Mouse (Mus musculus) layer of hippocampus, adult 8-10 months (tissue): ENCODE data around the gene Pip4k2c. TPM values are rescaled to one million over a fixed set of nuclear protein-coding genes. Genes with fewer than 3 reads are reported as not detected.
"Not testable (repeated sequence)": the region's sequence is repeated elsewhere in the genome, so short reads cannot be mapped to it uniquely, and the experiment has no call there.

ENCODE experiments used
- DNase-seq, 2 experiments: peaks; one replicate each; pipeline ENCODE4 v3.0.0; 2022; ENCODE audit warnings: low spot score in 2 of 2
- total RNA-seq, 4 experiments: library from RNA; stranded (reverse); gene quantifications; 2 replicates each; pipeline ENCODE4 v1.2.4; 2022

The Pip4k2c gene
- total RNA-seq, 4 experiments from 2014 or later, result 95.0 to 107 (median 98.9) TPM

- DNase-seq, result no peak
Measured at GRCm38 (mm10) chr10:127209928-127210570, 1.3 kb downstream of the Pip4k2c start.

- DNase-seq, result no peak
Measured at GRCm38 (mm10) chr10:127208921-127209320, 2.5 kb downstream of the Pip4k2c start.

- DNase-seq, result no peak
Measured at GRCm38 (mm10) chr10:127205373-127205772, 6.0 kb downstream of the Pip4k2c start.

GRCm38 (mm10) chr10:127204589-127204988 is 6.8 kb downstream of the Pip4k2c start:
- DNase-seq, result no peak

- no peak for DNase-seq
Measured at GRCm38 (mm10) chr10:127203106-127203505, 8.3 kb downstream of the Pip4k2c start.

- DNase-seq, result no peak
Measured at GRCm38 (mm10) chr10:127200279-127200678, 11.1 kb downstream of the Pip4k2c start.

GRCm38 (mm10) chr10:127199474-127199873 is 11.9 kb downstream of the Pip4k2c start:
- no peak for DNase-seq

- DNase-seq, result no peak
Measured at GRCm38 (mm10) chr10:127199068-127199467, 12.3 kb downstream of the Pip4k2c start.

- DNase-seq, result no peak
Measured at GRCm38 (mm10) chr10:127198492-127198891, 12.9 kb downstream of the Pip4k2c start.

GRCm38 (mm10) chr10:127197505-127198110 is 13.8 kb downstream of the Pip4k2c start:
- DNase-seq, result no peak

GRCm38 (mm10) chr10:127197104-127197503 is 14.3 kb downstream of the Pip4k2c start:
- no peak for DNase-seq

- no peak for DNase-seq
Measured at GRCm38 (mm10) chr10:127196392-127196791, 15.0 kb downstream of the Pip4k2c start.

GRCm38 (mm10) chr10:127195328-127196129 is 15.9 kb downstream of the Pip4k2c start, which contains the start of gene Dtx3:
Dtx3 (minus strand) TSS chr10:127195728.
- DNase-seq, result no peak

GRCm38 (mm10) chr10:127194428-127195327 is 16.7 kb downstream of the Pip4k2c start:
- no peak for DNase-seq

GRCm38 (mm10) chr10:127193011-127193410 is 18.4 kb downstream of the Pip4k2c start:
- DNase-seq, result no peak

- DNase-seq, result not testable (repeated sequence)
Measured at GRCm38 (mm10) chr10:127192057-127192328, 19.4 kb downstream of the Pip4k2c start.

GRCm38 (mm10) chr10:127191191-127192056 is 20.0 kb downstream of the Pip4k2c start:
- DNase-seq, result no peak

GRCm38 (mm10) chr10:127190398-127191190 is 20.8 kb downstream of the Pip4k2c start:
- no peak for DNase-seq

GRCm38 (mm10) chr10:127189651-127190381 is 21.6 kb downstream of the Pip4k2c start, which contains the start of gene Arhgef25:
Arhgef25 (minus strand) TSS chr10:127190083.
- no peak for DNase-seq
